Mouse (Mus musculus) kidney, postnatal 14 days (tissue): ENCODE results near the gene Mgp.

Source experiments
- DNase-seq: peaks from one replicate; pipeline ENCODE4 v3.0.0; 2022; ENCODE audit warnings: mixed read lengths

Mgp gene

DNA sequence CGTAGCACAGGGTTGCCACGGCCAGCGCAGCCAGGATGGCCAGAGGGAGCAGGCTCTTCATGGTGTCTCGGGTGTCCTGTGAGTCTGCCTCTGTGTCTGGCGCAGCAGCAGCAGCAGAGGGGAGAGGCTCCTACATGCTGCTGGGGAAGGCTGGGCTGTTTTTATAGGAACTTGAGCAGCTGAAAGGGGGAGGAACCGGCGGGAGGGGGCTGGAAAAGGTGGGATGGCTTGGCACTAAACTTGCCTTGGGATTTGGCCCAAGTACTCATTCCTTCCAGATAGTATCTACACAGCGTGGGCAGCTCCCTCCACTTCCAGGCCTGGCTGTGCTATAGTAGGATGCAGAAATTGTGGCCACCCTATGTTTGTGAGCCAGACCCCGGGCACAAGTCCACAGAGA is at the start of gene Mgp:
Gene Mgp, minus strand, starts transcription at position 154 of the 400 bp plus-strand sequence.
- DNase-seq: peak; percentile 53

DNA sequence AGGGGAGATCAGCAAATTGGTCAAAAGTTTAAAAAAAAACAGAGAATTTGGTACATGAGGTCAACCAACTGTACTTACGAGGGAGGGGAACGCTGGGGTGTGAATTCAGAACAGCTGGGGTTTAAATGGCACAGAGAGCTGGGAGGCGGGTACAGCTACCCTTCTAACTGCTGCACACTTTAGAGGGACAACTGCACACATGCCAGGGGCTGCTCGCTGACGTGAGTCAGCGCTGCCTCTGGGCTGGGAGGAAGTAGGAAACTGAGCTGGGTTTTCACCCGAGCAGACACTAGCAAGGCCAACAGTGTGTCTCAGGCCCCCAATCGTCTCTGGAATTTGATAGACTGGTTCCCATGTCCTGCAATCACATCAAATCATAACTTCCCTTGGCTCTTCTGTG is 49.4 kb upstream of the Mgp start:
- DNase-seq: no peak

DNA sequence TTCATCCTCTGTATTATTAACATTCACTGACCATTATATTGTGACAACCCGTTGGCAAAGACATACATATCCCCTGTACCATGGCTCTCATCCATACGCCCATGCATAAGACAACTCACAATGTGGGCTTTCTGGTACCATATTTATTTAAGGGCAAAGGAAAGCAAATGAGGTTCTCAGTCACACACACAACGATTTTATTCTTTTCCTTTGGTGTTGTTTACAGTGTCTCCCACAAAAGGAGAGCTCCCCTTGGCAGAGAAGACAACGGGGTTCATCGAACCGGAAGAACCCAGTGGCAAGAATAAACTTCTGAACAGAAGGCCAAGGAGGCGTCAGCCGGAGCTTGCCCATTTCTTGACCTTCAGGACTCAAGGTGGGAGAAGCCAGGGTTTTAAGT is 47.9 kb upstream of the Mgp start, which contains the start of gene Pde6h:
Gene Pde6h, plus strand, starts transcription at position 301 of the 400 bp plus-strand sequence.
- no peak for DNase-seq

DNA sequence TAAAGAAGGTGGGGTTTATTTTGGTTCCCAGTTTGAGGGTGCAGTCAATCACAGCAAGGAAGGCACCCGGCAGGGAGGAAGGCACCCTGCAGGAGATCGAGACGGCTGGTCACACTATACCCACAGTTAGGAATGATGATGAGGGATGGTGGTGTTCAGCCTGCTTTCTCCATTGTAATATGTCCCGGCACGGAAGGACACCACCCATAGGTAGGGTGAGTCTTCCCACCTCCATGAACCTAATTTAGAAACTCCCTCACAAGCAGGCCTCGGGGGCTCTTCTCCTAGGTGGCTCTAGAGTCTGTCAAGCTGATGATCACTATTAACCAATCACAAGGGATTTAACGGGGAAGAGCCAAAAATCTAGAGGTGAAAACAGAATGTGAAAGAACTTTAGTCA is 47.2 kb upstream of the Mgp start:
- DNase-seq: no peak

DNA sequence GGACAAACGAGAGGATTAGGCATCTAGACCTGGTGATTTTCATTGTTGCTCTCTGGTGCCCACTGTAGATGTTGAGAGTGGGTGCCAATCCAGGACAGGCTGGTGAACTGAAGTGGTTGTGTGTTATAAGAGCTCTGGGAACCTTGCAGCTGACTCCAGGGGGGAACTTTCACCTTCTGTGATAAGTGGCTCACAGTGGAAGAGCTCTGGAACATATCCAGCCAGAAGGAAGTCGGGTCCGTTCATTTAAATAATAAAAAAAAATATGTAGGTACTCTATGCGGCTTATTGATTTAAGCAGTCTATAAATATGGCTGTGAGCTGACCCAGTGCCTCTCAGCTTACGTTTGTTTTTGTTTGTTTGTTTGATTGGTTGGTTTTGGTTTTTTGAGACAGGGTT is 46.5 kb upstream of the Mgp start, which contains the start of gene Erp27:
Gene Erp27, minus strand, starts transcription at position 101 of the 400 bp plus-strand sequence.
- no peak for DNase-seq

DNA sequence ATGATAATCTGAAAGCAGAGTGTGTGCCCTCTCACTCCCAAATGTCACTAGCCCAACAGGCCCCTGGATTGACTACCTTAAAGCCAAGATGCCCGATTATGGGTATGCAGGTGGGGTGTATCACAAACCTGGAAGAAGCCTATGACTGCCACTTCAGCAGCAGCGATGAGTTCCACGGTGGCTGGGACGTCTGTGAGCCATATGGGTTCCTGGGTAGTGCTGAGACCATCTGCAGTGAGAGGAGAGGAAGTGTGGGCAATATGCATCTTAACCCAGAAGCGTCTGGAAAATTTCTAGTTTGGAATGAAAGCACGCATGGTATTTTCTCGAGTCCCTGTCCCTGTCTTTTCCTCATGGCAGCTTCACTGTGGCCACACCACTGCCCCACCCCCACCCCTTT is 46.0 kb upstream of the Mgp start:
- DNase-seq: no peak

DNA sequence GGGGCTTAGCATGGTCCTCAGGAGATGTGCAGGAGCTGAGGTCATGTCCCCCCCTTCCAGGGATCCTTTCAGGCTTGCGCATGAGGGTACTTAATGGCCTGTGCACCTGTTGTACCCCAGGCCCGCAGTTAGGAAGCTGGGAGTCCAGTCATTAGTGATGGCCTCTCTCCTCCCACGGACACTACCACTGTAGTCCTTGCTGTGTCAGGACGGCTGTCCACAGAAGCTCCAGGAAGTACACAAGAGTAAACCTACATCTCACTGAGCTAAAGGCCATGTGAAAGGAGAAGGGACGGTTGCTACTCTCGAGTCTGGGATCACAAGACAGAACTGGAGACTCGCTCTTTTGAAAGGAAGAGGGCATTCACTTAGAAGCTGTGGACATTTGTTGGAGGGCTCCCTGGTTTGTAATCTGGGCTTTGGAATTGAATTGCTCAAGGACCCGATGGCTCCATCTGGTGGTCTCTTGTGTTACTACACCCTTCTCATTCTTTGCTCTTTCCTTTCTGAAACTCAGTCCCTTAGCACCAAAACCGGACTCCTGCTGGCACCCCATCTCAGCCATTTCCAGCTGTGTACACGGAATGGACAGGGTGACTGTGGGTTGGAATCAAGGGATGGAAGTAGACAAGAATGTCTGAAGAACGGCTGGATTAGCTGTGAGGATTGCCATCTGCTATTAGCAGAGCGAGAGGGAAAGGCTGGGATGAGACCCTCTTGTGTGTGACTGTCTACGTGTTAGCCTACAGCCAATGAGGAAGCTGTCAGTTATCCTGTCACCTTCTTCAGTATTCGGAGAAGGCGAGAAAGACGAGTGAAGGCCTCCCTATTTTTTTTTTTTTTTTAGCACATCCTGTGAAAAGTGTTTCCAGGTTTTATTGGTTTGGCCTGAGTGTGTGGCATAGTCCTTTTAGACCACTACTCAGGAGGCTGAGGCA is 45.0 kb upstream of the Mgp start:
- peak; percentile 86 for DNase-seq

DNA sequence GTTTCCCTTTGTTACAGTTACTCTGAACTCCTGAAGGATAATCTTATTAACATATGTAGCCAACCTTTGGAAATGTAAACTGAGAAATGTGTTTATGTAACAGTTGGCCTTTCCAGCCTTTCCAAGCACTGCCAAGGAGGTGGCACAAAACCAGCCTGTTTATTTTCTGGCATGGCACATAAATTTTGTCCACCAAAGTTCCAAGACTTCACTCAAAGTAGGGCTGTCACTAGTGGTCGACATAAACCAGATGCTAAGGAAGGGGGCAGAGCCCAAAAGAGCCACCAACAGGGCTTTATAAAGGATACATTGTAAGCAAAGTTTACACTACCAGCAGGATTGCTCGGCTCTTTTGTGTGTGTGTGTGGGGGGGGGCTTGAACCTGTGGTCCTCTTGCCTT is 42.3 kb upstream of the Mgp start:
- DNase-seq: no peak

DNA sequence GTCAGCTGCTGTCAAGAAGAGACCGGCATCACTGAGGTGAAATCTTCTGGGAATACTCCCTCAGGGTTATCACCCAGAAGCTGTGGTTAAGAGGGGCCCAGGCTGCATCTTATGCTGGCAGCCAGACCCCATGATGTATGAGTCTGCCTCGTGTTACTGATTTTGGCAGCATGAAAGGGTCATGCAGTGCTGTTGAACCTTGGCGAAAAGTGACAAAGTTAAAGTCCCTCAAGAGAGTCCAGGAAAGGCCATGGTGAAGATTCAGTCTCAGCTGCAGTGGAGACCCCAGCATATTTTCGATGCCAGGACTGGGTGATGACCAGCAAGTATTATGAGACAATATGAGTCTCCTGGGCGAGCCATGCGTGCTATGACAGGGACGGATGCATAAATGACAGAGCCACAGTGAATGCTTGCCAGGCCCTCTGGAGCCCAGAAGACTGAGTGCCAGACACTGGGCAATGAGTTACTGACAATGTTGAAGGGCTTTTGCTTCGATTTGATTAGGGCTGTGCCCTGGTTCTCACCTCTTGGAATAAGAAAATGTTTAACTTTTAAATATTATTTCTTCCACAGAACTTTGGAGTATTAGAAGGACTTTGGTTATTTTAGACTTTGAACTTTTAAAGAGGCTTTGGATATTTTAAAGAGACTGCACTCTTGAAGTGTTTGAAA is 40.2 kb upstream of the Mgp start:
- no peak for DNase-seq

DNA sequence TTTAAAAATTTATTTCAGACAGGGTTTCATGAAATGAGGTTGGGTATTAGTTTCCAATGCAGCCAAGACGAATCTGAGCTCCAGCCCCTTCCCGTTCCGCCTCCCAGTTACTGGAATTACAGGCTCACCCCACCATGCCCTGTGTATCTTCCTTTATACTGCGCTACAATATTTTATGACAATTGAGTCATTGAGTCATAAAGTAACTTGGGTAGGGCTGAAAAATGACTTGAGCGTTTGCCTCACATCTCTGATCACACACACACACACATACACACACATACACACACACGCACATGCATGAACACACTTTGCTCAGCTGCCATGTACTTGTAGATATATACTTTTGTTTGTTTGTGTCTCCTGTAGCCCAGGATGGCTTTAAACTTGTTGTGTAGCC is 38.6 kb upstream of the Mgp start:
- no peak for DNase-seq

DNA sequence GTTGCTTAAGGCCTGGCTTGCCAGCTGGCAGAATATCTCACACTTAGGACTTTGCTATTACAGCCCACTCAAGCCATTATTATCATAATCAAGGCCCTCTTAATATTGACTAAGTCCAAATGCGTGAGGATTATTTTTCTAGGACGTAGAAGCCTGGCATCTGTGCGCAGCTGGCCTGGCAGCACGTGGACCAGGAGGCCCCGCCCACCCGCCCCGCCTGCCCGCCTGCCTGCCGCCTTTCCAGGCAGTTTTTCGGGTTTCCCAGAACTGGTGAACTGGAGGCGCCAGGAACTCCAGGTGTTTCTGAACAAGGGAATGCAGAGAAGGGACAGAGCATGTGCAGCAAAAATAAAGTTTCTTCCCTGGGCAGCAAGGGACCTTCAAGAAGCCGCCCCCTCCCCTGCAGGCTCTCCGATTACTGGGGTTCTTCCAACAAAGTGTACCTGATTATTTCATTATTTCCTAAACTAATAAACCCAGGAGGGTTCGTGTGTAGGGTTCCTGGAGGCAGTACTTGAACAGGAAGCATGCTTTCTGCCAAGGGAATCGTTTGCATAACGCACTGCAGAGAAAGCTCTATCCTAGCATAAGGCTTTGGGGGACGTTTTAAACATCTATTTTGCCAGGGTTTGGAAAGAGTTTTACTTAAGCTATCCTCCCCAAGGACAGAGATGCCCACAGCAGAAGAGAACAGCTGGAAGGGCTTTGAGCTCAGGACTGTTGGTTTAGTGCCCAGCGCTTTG is 37.9 kb upstream of the Mgp start:
- DNase-seq: peak; percentile 56

DNA sequence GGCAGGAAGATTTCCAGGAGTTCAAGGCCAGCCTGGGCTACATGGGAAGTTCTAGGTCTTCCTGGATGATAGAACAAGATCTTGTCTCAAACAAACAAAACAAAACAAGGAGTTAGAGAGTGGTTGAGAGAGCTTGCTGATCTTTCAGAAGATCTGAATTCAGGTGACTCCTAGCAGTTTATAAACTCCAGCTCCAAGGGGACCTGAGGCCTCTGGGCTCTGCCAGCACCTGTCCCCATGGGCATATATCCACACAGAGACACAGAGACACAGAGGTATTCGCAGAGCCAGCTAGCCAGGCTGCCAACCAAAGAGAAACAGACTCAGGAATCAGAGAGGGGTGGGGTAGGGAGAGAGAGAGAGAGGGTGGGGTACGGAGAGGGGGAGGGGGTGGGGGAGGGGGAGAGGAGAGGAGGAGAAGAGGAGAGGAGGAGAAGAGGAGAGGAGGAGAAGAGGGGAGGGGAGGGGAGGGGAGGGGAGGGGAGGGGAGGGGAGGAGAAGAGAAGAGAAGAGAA is 37.2 kb upstream of the Mgp start:
- no peak for DNase-seq

DNA sequence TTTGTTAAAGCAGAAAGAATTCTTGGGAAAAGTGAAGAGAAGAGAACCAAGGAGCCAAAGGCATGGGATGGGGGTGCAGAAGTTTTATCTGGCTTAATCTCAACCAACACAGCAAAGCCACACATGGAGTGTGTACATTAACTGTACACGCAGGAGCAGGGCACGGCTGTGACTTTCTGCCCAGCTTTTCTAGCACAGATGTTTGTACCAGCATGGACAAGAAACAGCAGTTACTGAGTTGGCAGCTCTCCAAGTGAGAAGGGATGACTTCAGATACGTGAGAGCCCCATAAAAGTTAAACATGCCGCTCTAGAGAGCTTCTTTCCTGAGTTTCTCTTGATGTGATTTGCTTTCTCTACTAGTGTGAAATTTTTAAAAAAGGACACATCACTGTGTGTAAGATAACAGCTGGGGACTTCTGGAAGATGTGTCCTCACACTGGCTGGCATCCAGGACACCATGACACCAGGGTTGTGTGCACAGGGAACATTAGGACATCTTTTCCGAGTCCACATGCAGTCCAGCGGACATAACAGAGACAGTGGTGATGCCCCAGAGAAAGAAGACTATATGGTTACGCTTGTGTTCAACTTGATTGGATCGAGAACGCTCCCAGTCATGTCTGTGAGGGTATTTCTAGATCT is 34.7 kb upstream of the Mgp start:
- DNase-seq: peak; percentile 56

DNA sequence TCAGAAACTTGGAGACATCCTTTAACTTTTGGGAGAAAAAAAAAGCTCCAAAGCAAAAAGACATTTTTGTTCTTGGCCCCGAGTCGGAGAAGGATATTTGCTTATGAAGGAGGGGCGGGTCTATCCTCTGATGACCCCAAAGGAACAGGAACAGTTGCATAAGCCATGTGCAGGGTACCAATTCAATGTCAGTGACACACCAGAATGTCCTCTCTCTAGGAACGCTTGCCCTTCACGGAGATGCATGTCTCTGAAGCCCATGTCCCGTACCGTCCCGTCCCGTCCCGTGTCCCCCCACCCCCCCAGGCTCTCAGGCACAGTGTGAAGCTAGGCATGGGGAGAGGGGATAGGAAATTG is 31.3 kb upstream of the Mgp start:
- peak; percentile 61 for DNase-seq

DNA sequence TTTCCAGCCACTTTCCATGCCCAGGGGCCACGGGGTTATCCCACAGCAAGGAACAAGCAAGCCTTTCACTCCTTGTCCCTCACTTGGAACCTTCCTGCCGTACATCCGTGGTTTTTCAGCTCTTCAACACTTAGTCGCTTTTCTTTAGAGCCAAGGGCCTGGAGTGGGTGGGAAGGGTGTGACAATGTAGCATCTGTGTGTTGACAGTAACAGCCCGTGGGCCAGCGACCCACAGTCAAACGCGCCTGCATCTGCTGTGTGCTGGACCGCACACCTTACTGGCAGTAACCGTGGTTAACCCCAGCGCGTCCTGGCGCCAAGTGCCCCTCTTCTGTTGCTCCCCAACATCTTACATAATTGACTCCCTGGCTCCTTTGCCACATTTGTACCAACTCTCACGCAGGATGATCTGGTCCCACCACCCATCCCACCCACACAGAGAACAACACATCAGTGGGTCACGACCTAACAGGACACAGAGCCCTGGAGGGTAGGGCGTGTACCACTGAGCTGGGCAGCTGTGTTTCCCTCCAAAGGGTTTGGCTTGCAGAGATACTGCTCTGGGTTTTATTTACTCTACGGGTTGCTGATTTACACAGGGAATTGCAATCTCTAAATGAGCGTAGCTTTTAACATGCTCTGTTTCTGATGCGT is 30.8 kb upstream of the Mgp start:
- DNase-seq: no peak

DNA sequence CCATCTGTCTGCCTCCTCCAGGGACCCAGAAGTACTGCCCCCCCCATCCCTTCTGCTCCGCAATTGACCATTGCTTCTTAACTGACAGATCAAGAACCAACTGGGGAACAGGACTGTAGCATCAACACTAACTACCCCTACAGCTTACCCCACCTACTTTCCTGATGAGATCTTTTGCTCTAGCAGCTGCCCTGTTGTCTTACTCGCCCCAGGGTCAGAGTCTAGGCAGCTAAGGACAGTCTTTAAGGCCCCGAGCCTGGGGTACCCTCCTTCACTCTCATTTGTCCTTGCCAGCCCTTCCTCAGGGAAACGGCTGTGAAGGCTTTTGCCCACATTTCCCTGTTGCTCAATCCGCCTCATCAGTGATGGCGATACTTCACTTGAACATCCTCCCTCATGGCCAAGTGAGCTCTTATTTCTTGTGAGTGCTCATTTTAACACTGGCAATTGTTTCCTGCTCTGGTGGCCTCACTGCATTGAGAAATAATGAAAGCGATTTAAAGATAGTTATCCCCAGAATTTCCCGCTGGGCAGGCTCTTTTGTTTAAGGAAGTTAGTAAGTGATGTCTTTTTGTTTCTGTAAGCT is 28.4 kb upstream of the Mgp start:
- DNase-seq: no peak

DNA sequence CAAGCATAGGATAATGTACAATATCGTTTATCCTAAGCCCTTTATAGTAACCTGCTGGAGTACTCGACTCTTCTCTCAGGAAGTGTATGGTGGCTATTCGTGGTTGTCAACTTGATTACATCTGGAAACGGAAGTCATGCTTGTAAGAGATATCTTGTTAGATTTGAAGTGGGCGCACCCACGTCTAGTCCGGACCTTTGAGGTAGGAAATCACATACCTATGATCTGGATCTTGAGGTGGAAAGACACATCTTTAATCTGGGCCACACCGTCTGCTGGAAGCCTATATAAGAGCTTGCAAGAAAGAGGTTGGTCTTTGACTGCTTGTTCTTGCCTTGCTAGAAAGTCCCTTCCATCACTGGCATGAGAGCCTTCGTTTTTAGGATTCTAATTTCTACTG is 26.9 kb upstream of the Mgp start:
- no peak for DNase-seq

DNA sequence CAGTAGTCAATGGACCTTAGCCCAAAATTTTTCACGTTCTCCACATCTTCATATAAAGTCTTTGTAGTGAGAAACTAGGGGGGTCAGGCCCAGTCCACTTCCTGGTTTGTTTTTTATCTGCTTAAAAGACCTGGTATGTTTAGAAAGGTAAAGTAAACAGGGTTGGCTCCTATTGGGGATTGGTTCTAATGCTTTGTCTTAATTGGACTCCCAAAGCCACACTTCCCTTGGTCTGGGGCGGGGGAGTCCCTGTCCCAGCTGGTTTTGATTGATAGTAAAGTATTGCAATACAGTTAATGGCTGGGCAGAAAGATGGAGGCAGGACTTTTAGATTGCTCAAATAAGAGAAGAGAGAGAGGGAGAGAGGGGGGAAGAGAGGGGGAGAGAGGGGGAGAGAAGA is 25.4 kb upstream of the Mgp start:
- no peak for DNase-seq

DNA sequence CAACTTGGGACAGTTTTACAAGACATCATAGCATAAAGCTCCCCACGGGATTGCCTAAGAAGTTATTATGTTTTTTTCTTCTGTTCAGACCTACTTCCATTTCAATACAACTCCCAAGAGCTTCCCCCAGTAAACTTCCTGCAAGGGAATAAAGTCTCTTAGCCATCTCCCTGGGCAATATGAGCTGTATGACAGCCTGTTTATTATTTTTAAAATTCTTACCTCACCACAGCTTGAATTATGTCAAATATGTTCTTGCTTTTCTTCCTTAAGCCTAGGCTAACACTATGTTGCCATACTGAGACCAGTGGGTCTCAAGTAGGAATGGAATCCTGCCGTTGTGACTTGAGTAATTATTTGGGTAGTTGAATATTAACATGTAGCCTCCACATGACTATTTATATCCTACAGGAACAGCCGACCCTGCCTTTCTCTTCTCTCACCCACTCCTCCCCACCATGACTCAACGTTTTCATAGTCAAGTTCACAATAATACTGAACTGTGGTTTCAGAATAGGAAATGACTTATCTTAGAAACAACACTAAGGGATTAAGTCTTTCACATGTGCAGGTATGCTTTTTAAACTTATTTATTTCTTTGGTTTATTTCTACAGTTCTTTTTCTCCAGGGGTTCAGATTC is 24.9 kb upstream of the Mgp start:
- no peak for DNase-seq

DNA sequence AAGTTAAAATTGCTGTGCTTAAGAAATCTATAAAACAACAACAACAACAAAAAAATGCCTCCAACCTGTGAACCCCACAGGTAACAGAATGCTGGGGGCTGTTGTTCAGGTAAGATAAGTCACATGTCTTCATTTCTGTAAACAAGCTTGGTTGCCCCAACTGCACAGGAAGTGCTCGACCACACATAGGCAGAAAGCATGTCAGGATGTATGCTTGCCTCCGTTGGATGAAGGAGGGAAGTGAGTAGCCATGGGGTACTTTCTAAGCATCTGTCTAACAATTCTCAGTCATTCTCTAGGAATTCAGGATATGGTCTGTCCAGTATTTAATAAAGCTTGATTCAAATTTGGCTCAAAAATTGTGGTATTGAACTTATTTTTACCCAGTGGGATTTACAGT is 23.3 kb upstream of the Mgp start:
- DNase-seq: no peak

DNA sequence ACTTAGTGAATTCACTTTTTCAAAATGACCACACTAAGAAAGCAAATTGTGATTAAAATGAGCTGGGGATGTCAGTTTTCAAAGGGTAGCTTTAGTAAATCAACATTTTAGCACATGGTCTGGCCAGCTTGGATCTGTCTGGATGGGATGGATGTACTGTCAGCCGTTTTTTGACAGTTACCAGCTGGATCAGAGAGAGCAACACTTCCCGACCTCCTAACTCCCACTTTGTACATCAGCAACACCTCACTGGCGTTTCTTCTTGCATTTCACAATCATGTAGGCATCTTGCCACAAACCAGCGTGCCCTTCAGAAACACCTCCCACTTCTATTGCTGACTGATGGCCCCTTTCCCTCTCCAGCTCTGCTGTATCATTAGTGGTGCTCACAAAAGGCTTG is 22.6 kb upstream of the Mgp start:
- peak; percentile 56 for DNase-seq
